Mouse (Mus musculus) adrenal gland, adult 2 months (tissue): ENCODE results near the gene Tas2r138. TPM values are rescaled to one million over a fixed set of nuclear protein-coding genes. Genes with fewer than 3 reads are reported as not detected.
A peak's percentile ranks its signal among the peaks of the same experiment; 100 is the strongest.
"Not testable (repeated sequence)": the region's sequence is repeated elsewhere in the genome, so short reads cannot be mapped to it uniquely, and the experiment has no call there.

ENCODE experiments used
- DNase-seq: peaks from one replicate; pipeline ENCODE4 v3.0.0; 2021
- long read RNA-seq: library from polyadenylated mRNA; stranded (forward); transcript quantifications from one replicate; pipeline ENCODE4 v2.0.0, GENCODE M21; 2021
- polyA plus RNA-seq: library from polyadenylated mRNA; depleted of rRNA; stranded (reverse); fragments of >200 nt; gene quantifications from 2 replicates; pipeline ENCODE4 v1.2.3, GENCODE M21; 2012; rRNA removed
- total RNA-seq, 2 experiments: library from RNA; stranded (reverse); gene quantifications; 2 replicates each; pipeline ENCODE4 v1.2.3; 2021

The Tas2r138 gene
- total RNA-seq = not detected
- polyA plus RNA-seq = not detected in 2 replicates
- long read RNA-seq = 0 reads

GRCm38 (mm10) chr6:40613260-40613852 lies at the start of gene Tas2r138:
Tas2r138 (minus strand) TSS chr6:40613310.
- no peak for DNase-seq

GRCm38 (mm10) chr6:40660930-40661329 lies 47.8 kb upstream of the Tas2r138 start:
- DNase-seq = no peak

GRCm38 (mm10) chr6:40650953-40651352 lies 37.8 kb upstream of the Tas2r138 start:
- no peak for DNase-seq

- no peak for DNase-seq
Observed at GRCm38 (mm10) chr6:40645701-40646100, 32.6 kb upstream of the Tas2r138 start.

- DNase-seq = no peak
Observed at GRCm38 (mm10) chr6:40640710-40641538, 27.8 kb upstream of the Tas2r138 start.

GRCm38 (mm10) chr6:40637755-40638154 lies 24.6 kb upstream of the Tas2r138 start:
- DNase-seq = no peak

- no peak for DNase-seq
Observed at GRCm38 (mm10) chr6:40635559-40635958, 22.4 kb upstream of the Tas2r138 start.

- no peak for DNase-seq
Observed at GRCm38 (mm10) chr6:40634640-40635071, 21.5 kb upstream of the Tas2r138 start.

GRCm38 (mm10) chr6:40628406-40629000 lies 15.4 kb upstream of the Tas2r138 start, which contains the start of gene Mgam:
Mgam (plus strand) TSS chr6:40628831.
- no peak for DNase-seq

- no peak for DNase-seq
Observed at GRCm38 (mm10) chr6:40626111-40626510, 13.0 kb upstream of the Tas2r138 start.

GRCm38 (mm10) chr6:40617965-40618364 lies 4.9 kb upstream of the Tas2r138 start:
- peak; percentile 73 for DNase-seq

GRCm38 (mm10) chr6:40610244-40610643 lies 2.9 kb downstream of the Tas2r138 start:
- DNase-seq = no peak

- peak; percentile 68 for DNase-seq
Observed at GRCm38 (mm10) chr6:40607431-40607830, 5.7 kb downstream of the Tas2r138 start.

GRCm38 (mm10) chr6:40598546-40598945 lies 14.6 kb downstream of the Tas2r138 start:
- DNase-seq = not testable (repeated sequence)

GRCm38 (mm10) chr6:40594804-40595550 lies 18.1 kb downstream of the Tas2r138 start:
- DNase-seq = no peak

- DNase-seq = no peak
Observed at GRCm38 (mm10) chr6:40588346-40588745, 24.8 kb downstream of the Tas2r138 start.

GRCm38 (mm10) chr6:40585645-40586044 lies 27.5 kb downstream of the Tas2r138 start, which contains the start of gene Clec5a:
Clec5a (minus strand) TSS chr6:40585821.
- no peak for DNase-seq

- DNase-seq = no peak
Observed at GRCm38 (mm10) chr6:40584336-40584735, 28.8 kb downstream of the Tas2r138 start.

GRCm38 (mm10) chr6:40576305-40576704 lies 36.8 kb downstream of the Tas2r138 start:
- no peak for DNase-seq

GRCm38 (mm10) chr6:40573618-40574017 lies 39.5 kb downstream of the Tas2r138 start:
- DNase-seq = no peak

GRCm38 (mm10) chr6:40569187-40569586 lies 43.9 kb downstream of the Tas2r138 start, which contains the start of gene Olfr460:
Olfr460 (plus strand) TSS chr6:40569487.
- no peak for DNase-seq
